Mouse (Mus musculus): ENCODE results near the gene Eftud2. TPM values are rescaled to one million over a fixed set of nuclear protein-coding genes. Genes with fewer than 3 reads are reported as not detected.

Eftud2 gene
- total RNA-seq, 4 experiments from 2014 or later, result 123 to 142 (median 133) TPM

- DNase-seq (ENCODE audit: low spot score in 2 of 2), result no peak
Observed at GRCm38 (mm10) chr11:102819783-102820385, 60.9 kb downstream of the Eftud2 start.

- DNase-seq (ENCODE audit: low spot score in 2 of 2), result no peak
Observed at GRCm38 (mm10) chr11:102819021-102819782, 61.6 kb downstream of the Eftud2 start, which contains the start of gene Gjc1. TSS of gene Gjc1 (minus strand) at chr11:102819700.

DNA sequence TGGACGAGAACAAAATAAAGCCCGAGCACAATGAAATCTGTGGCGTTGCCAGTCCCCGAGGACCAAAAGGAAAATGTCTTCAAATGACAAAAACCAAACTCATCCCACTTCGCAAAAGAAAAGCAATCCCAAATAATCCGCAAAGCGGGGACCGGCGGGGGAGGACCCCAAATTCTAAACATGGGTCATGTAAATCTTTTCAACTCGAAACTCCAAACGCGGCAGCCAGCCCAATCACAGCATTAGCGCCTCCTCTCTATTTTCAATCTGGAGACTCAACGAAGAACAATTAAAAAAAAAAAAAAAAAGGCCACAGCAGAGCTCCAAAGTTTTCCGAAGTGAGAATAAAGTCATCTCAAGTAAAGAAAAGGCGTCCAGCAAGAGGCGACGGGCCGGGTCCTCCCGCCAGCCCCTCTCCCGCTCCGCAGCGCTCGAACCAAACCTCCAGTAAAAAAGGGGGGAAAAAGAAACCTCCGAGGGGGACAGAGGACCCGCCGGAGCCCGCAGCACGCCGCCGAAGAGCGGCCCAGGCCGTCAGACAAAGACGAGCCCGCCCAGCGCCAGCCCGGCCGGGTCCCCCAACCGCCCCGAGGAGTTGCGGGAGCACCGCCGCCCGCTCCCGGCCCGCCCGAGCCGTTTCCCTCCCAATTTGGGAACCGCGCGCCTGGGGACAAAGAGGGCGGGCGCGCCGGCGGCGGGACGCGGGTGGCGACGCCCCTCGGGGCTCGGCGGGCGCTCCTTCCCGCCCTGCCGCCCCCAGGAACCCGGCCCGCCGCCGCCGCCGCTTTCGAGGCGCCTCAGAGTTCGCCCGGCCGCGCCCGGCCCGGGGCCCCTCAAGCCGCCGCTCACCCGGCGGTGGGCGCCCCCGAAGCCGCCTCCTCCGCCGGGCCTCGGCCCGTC, 62.4 kb downstream of the Eftud2 start:
- DNase-seq (ENCODE audit: low spot score in 2 of 2), result no peak

GRCm38 (mm10) chr11:102814881-102815280, 65.9 kb downstream of the Eftud2 start:
- no peak for DNase-seq (ENCODE audit: low spot score in 2 of 2)

GRCm38 (mm10) chr11:102810721-102811485, 69.9 kb downstream of the Eftud2 start:
- DNase-seq (ENCODE audit: low spot score in 2 of 2), result peak in 1 of 2 experiments; percentile 17

- DNase-seq (ENCODE audit: low spot score in 2 of 2), result no peak
Observed at GRCm38 (mm10) chr11:102808246-102808645, 72.5 kb downstream of the Eftud2 start.

GRCm38 (mm10) chr11:102803453-102803852, 77.3 kb downstream of the Eftud2 start:
- DNase-seq (ENCODE audit: low spot score in 2 of 2), result no peak

- no peak for DNase-seq (ENCODE audit: low spot score in 2 of 2)
Observed at GRCm38 (mm10) chr11:102794157-102794556, 86.6 kb downstream of the Eftud2 start.

DNA sequence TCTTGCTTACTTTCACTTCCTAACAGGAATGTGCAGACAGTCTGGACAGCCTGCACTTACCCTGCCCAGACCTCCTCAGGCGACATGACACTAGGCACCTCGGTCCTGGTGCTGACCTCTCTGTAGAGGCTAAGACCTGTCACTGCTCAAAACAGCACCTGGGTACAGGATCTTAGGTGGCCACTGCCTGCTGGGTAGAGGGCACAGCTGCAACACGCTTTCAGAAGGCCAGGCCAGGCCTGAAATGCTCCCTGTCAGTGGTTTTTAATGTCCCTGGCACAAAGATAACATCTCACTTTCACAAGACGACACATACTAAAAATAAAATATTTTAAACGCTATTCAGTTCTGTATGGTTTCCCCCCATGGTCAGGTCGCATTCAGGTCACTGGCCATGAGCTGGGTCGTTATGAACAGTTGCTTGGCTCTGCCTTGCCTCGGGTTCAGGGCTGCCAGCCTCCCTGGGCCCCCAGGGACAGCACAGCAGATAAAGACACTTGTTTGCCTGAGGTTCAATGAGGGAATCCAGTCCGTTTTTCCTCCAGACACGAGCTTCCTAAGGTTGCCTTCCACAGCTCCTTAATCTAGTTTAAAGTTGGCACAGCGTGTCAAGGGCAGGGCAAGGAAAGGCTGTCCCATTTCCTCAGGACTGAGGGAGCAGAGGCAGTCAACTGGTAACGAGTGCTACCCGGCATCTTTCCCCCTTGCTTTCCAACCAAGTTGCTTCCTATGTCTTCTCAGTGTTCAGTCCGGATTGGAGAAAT, 88.9 kb downstream of the Eftud2 start:
- no peak for DNase-seq (ENCODE audit: low spot score in 2 of 2)

Other genes with a start within 250 kb of the Eftud2 start
- not detected for gene Meioc, start 217.3 kb downstream of the Eftud2 start, total RNA-seq (2022)
- gene Ccdc43, start 183.2 kb downstream of the Eftud2 start, total RNA-seq (2022), result 10 to 100 TPM; 29.3 to 32.2 (median 30.1) TPM
- 100 to 1,000 TPM; 168 to 220 (median 192) TPM for gene Adam11, start 119.5 kb downstream of the Eftud2 start, total RNA-seq (2022)
- 1 to 10 TPM; 4.0 to 4.7 (median 4.1) TPM for gene Gjc1, start 61.3 kb downstream of the Eftud2 start, total RNA-seq (2022)
- 1 to 10 TPM; 5.1 to 7.3 (median 6.2) TPM for gene Higd1b, start 45.1 kb downstream of the Eftud2 start, total RNA-seq (2022)
- 1 to 10 TPM; 1.5 to 3.2 (median 1.9) TPM for gene Ccdc103, start 219 bp upstream of the Eftud2 start, total RNA-seq (2022)
- under 1 TPM in 1 of 4 experiments, not detected in 3; 0.33 TPM for gene Fam187a, start 4.2 kb upstream of the Eftud2 start, total RNA-seq (2022)
- 1,000 to 10,000 TPM in 2 of 4 experiments, 100 to 1,000 TPM in 2; 331 to 2,605 (median 1,138) TPM for gene Gfap, start 19.9 kb upstream of the Eftud2 start, total RNA-seq (2022)
- under 1 TPM in 3 of 4 experiments, not detected in 1; 0.14 to 0.29 (median 0.23) TPM for gene Kif18b, start 44.1 kb upstream of the Eftud2 start, total RNA-seq (2022)
- gene C1ql1, start 65.7 kb upstream of the Eftud2 start, total RNA-seq (2022), result 10 to 100 TPM; 13.9 to 19.7 (median 16.6) TPM
- 100 to 1,000 TPM; 152 to 165 (median 160) TPM for gene Nmt1, start 147.2 kb upstream of the Eftud2 start, total RNA-seq (2022)
- gene Dcakd, start 147.3 kb upstream of the Eftud2 start, total RNA-seq (2022), result 10 to 100 TPM; 55.2 to 71.2 (median 63.6) TPM
- 10 to 100 TPM; 11.0 to 15.3 (median 12.8) TPM for gene Plcd3, start 220.7 kb upstream of the Eftud2 start, total RNA-seq (2022)
- gene Acbd4, start 220.7 kb upstream of the Eftud2 start, total RNA-seq (2022), result 10 to 100 TPM; 88.4 to 98.2 (median 94.7) TPM
- gene Hexim1, start 235.2 kb upstream of the Eftud2 start, total RNA-seq (2022), result 10 to 100 TPM; 39.0 to 51.3 (median 45.9) TPM

Data from layer of hippocampus, adult 8-10 months (tissue).